Mouse (Mus musculus): Measurements from ENCODE around the gene Slc35f5.
A peak's percentile ranks its signal among the peaks of the same experiment; 100 is the strongest.
"Not testable (repeated sequence)": the region's sequence is repeated elsewhere in the genome, so short reads cannot be mapped to it uniquely, and the experiment has no call there.

The Slc35f5 gene

GRCm38 (mm10) chr1:125560259-125561192 lies at the start of gene Slc35f5:
Gene Slc35f5, plus strand, starts transcription at chr1:125560595.
- ATAC-seq (ENCODE audit: low TSS enrichment): peak; percentile 86

- no peak for ATAC-seq (ENCODE audit: low TSS enrichment)
Observed at GRCm38 (mm10) chr1:125514706-125515105, 45.7 kb upstream of the Slc35f5 start.

GRCm38 (mm10) chr1:125516910-125517659 lies 43.3 kb upstream of the Slc35f5 start:
- no peak for ATAC-seq (ENCODE audit: low TSS enrichment)

- no peak for ATAC-seq (ENCODE audit: low TSS enrichment)
Observed at GRCm38 (mm10) chr1:125519107-125519611, 41.2 kb upstream of the Slc35f5 start.

GRCm38 (mm10) chr1:125525965-125526665 lies 34.3 kb upstream of the Slc35f5 start:
- ATAC-seq (ENCODE audit: low TSS enrichment): no peak

- ATAC-seq (ENCODE audit: low TSS enrichment): no peak
Observed at GRCm38 (mm10) chr1:125526666-125527004, 33.8 kb upstream of the Slc35f5 start.

GRCm38 (mm10) chr1:125527364-125527763 lies 33.0 kb upstream of the Slc35f5 start:
- no peak for ATAC-seq (ENCODE audit: low TSS enrichment)

- not testable (repeated sequence) for ATAC-seq (ENCODE audit: low TSS enrichment)
Observed at GRCm38 (mm10) chr1:125533180-125533912, 27.0 kb upstream of the Slc35f5 start.

- no peak for ATAC-seq (ENCODE audit: low TSS enrichment)
Observed at GRCm38 (mm10) chr1:125537131-125537530, 23.3 kb upstream of the Slc35f5 start.

GRCm38 (mm10) chr1:125537776-125538175 lies 22.6 kb upstream of the Slc35f5 start:
- ATAC-seq (ENCODE audit: low TSS enrichment): peak; percentile 67; the same call in 1 of the 2 replicates

- no peak for ATAC-seq (ENCODE audit: low TSS enrichment)
Observed at GRCm38 (mm10) chr1:125539312-125539711, 21.1 kb upstream of the Slc35f5 start.

GRCm38 (mm10) chr1:125542008-125542999 lies 18.1 kb upstream of the Slc35f5 start:
- peak; percentile 77 for ATAC-seq (ENCODE audit: low TSS enrichment)

GRCm38 (mm10) chr1:125549872-125550271 lies 10.5 kb upstream of the Slc35f5 start:
- ATAC-seq (ENCODE audit: low TSS enrichment): no peak

GRCm38 (mm10) chr1:125550359-125550758 lies 10.0 kb upstream of the Slc35f5 start:
- no peak for ATAC-seq (ENCODE audit: low TSS enrichment)

- no peak for ATAC-seq (ENCODE audit: low TSS enrichment)
Observed at GRCm38 (mm10) chr1:125551564-125551963, 8.8 kb upstream of the Slc35f5 start.

GRCm38 (mm10) chr1:125559261-125559660 lies 1.1 kb upstream of the Slc35f5 start:
- no peak for ATAC-seq (ENCODE audit: low TSS enrichment)

- ATAC-seq (ENCODE audit: low TSS enrichment): no peak
Observed at GRCm38 (mm10) chr1:125559721-125560120, 674 bp upstream of the Slc35f5 start.

GRCm38 (mm10) chr1:125561206-125561605 lies 811 bp downstream of the Slc35f5 start:
- peak; percentile 15 for ATAC-seq (ENCODE audit: low TSS enrichment)

- ATAC-seq (ENCODE audit: low TSS enrichment): no peak
Observed at GRCm38 (mm10) chr1:125561841-125562240, 1.4 kb downstream of the Slc35f5 start.

- ATAC-seq (ENCODE audit: low TSS enrichment): no peak
Observed at GRCm38 (mm10) chr1:125568126-125568525, 7.7 kb downstream of the Slc35f5 start.
